Mouse (Mus musculus) bone marrow, adult 2 months (tissue): ENCODE measurements around the gene Efna5.

Experiments
- CTCF ChIP-seq: fragments of 200-500 bp; IDR thresholded peaks from 2 replicates; pipeline ENCODE4 v1.5.1; 2011; ENCODE audit warnings: low read length, control low read depth; ENCODE audit not compliant: control insufficient read depth, insufficient read depth
- POLR2A ChIP-seq: fragments of 200-500 bp; IDR thresholded peaks from 2 replicates; pipeline ENCODE4 v1.6.1; 2011; ENCODE audit warnings: low read depth, mild to moderate bottlenecking, control low read depth, low read length, borderline replicate concordance; ENCODE audit not compliant: control insufficient read depth

GRCm38 (mm10) chr17:62881791-62882725 is 941 bp upstream of the Efna5 start:
- no peak for TF ChIP-seq CTCF
- TF ChIP-seq POLR2A, result no peak
